Mouse (Mus musculus): Measurements from ENCODE around the gene Acot10.
"Not testable (repeated sequence)": the region's sequence is repeated elsewhere in the genome, so short reads cannot be mapped to it uniquely, and the experiment has no call there.

Acot10 gene

DNA sequence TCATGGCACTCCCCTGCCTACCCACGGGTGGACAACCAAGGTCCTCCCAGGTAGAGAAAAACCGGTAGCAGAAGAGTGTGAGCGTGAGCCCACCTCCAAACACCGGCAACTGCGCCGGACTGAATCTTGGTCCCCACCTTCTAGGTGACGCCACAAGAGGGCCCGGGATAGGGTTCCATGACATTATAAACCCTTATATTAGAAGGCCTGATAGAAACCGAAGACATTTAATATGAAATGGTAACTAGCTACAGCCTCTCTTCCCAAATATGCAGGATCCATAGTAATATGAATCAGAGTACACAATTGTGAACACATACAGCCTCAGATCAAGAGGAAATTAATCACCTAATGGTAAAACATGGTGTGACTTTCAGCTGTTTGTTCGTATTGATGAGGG, at the start of gene Acot10:
Acot10 (minus strand) TSS at position 101 of the 400 bp plus-strand sequence.
- no peak for DNase-seq (ENCODE audit: low spot score)

DNA sequence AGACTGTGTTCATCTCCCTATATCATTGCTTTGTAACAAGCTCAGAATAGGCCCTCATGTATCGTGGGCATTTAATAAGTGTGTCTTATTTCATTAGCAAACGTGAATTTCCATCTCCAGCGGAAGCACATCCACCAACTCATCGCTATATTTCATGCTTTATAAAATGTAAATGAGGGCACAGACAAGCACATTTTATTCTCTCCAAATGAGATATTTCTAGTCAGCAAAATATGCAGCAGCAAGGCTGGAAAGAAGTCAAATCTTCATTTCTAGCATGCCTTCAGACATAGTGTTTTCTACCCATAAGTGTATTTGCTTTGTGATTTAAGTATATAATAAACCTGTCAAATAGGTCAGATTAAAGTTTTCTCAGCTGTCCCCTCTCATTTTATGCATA, 45.3 kb upstream of the Acot10 start:
- DNase-seq (ENCODE audit: low spot score) = no peak

DNA sequence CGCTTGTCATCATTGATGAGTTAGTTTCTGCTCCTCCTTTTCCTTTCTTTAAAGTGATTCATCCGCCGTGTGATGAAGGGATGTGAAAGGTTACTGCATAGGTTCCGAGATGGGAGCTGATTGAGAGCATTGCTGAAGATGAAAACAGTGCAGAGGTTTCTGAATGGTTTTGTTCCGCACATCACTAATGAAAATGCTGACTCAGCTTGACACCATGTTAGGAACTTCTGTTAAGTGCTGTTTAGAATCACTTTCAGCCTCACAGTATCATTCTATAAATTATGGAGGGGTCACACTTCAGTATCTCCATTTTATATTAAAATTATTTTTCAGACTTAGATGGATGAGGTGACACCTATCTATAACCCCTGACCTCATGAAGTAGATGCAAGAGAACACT, 29.7 kb upstream of the Acot10 start:
- no peak for DNase-seq (ENCODE audit: low spot score)

DNA sequence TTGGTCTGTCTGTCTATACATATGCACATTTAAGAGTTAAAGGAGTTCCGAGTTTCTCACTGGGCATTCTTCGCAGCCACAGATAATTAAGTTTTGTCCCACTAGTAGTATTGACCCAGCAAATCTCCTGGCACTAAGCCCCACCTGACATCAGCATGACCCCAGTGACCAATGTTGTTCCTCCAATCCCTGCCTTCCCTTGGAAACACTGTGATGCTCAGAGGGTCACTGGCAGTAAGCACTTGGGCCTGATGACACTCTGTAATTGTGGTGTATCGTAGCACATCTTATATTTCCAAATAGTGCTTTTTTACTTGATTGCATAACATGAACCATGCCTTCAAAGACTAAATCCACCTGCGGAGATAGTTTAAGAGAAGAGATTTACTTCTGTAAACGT, 17.6 kb upstream of the Acot10 start:
- DNase-seq (ENCODE audit: low spot score) = no peak

DNA sequence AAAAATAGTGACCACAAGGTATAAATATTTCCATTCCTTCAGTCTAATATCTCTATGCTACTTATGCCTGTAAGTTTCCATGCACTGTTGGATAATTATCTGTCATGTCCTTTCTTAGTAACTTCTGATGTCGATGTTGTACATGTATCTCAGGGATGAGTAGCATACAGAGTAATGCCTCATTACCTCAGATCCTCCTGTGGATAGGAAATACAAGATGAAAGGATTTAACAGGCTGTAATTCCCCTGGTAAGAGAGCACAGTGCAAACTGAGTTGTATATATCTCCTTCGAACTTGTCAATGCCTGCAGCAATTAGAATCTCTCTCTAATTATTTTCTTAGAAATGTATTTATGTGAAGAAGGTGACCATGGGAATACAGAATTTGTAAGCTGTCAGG, 16.2 kb upstream of the Acot10 start:
- no peak for DNase-seq (ENCODE audit: low spot score)

DNA sequence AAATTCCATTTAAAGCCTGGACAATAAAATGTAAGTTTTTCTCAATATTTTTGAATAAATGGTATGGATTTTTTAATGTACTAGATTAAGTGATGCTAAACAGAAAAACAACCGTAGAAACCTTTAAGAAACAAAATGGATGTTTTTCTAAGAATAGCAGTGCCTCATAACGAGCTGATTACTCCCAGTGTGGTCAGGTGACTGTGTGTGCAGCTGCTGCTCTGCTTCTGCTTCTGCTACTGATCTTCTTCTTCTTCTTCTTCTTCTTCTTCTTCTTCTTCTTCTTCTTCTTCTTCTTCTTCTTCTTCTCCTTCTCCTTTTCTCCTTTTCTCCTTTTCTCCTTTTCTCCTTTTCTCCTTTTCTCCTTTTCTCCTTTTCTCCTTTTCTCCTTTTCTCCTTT, 3.0 kb upstream of the Acot10 start:
- not testable (repeated sequence) for DNase-seq (ENCODE audit: low spot score)

DNA sequence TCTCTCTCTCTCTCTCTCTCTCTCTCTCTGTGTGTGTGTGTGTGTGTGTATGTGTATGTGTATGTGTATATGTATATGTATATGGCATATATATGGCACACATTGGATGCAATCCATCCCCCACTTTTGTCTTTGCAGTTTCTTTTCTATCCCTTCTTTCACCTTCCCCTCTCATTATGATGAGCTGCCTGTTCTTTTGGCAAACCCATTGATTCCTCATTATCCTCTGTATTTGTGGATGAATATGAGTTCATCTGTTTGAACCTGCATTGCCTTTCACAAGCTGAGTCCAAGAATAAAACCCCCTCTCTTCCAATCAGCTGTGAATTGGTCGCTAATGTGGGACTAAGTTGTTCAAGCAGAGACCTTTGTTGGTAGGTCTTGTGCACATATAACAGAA, 1.4 kb upstream of the Acot10 start:
- no peak for DNase-seq (ENCODE audit: low spot score)

DNA sequence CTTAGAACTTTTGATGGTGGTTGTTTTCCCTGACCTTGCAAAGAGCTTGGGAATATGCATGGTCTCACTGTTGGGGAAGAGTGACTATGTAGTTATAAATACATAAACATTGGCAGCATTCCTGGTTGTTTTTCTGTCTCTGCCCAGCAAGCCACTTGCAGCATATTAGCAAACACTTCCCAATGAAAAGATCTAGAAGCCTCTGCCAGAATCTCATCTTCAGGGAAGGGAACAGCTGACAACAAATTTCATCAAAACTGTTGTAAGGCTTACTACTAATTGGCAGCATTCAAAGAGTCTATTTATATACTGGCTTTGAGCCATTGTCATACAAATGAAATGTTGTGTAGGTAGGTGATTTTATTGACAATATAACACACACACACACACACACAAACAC, 800 bp upstream of the Acot10 start:
- no peak for DNase-seq (ENCODE audit: low spot score)

DNA sequence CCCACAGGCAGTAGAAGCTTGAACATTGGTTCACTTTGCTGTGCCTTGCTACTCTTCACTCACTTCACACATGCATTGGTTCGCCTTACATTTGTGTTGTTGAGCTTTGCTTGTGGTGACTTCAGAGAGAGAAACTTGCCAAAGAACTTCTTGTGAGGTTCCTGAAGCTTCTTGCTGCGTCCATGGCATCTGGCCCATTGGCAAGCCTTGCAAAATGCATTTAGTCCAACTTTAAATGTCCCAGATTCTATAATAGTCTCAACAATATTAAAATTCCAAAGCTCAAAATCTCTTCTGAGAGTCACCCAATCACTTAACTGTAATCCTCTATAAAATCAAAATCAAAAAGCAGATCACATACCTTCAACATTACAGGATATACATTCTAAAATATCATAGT, 6.3 kb downstream of the Acot10 start:
- no peak for DNase-seq (ENCODE audit: low spot score)

DNA sequence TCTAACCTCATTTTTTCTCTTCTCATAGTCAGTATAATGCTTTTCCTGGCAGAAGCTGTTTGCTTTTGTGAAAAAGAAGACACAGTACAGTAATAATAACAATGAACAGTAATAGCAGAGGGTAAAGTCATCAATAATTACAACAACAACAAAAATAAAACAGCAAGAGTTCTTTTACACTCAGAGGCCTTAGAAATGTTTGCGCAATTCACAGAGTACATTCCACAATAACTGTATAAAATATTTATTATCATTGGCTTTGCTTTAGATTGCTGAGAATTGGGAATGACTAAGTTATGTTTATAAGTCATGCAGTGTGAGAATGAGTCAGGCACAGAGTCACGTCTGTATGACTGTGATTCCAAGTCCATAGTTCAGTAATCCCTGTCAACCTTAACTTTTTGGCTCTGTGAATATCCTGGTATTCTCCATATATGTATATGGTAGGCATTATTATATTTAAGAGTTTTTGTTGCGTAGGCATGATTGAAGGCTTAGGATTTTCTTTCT, 23.6 kb downstream of the Acot10 start:
- no peak for DNase-seq (ENCODE audit: low spot score)

DNA sequence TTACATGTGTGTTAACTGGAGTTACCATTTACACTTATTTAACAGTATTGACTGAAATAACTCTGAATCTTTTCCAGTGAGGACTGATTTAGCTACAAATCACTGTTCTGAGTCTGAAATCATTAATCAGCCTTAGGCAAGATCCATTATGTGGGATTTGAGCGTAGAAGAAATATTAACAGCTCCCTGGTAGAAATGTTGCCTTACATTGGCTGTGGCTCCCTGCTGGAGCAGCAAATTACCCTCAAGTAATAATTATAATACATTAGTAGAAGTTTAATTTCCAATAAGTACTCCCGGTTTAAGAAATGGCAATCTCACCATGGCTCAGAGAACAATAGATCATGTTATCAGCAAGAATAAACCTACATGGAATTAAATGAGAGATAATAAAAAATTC, 27.4 kb downstream of the Acot10 start:
- DNase-seq (ENCODE audit: low spot score) = no peak

DNA sequence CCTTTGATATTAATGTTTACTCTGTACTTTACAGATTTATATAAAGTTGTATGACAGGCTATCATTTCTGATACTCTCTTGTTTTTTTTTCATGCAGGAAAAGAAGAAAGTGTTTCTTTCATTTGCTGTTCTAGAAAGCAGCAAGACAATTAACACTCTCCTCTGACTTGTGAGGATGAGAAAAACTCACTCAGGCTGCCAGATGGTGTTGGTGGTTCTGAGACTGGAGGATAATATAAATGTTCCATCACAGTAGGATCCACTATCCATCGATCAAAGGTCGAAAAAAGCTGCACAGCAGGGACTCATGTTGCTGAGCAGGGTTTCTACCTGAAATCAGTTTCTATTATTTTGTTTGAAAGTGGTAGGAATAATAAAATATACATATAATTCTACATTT, 32.0 kb downstream of the Acot10 start:
- no peak for DNase-seq (ENCODE audit: low spot score)
